ENCODE assay signal across 12 mouse cellular contexts in genomic region chr16:95455896-95456295, GRCm38 (mm10).
A peak's percentile ranks its signal among the peaks of the same experiment; 100 is the strongest.
DNase-seq lines count a peak whose midpoint lies in the region; TF ChIP-seq lines count a peak whose summit lies in the region.
"Had no signal": no experiment of that assay in that cellular context is flagged by ENCODE, and none has a peak within 500 bp of the region (broad histone marks: within the 10 kb centered on the region; RNA-seq: fewer than 3 reads in every experiment).

No protein-coding gene starts in this region.

- peak overlapping the region; percentile 70 for H3K4me3 ChIP-seq in gastrocnemius, adult 2 months
- H3K4me3 ChIP-seq in left cerebral cortex, adult 2 months, result peak overlapping the region; percentile 7; the same call in 1 of the 2 replicates

- TF ChIP-seq CTCF in gastrocnemius, adult 2 months (IDR thresholded peaks at IDR 0.05), result no peak
- no peak for TF ChIP-seq CTCF in left cerebral cortex, adult 2 months (IDR thresholded peaks at IDR 0.05)

- H3K27ac ChIP-seq in gastrocnemius, adult 2 months, result peak overlapping the region; percentile 90
- H3K27ac ChIP-seq in left cerebral cortex, adult 2 months, result no peak overlapping the region

- DNase-seq in gastrocnemius, adult 2 months, result no peak
- DNase-seq in gastrocnemius, postnatal 25 days, result no peak
- DNase-seq in left cerebral cortex, adult 2 months (ENCODE audit: extremely low spot score in 1 of 2, low spot score in 2 of 2), result no peak
- no peak for DNase-seq in left cerebral cortex, postnatal 4 days
- DNase-seq in thymus, postnatal 14 days, result peak; percentile 31
- no peak for DNase-seq in thymus, adult 18-20 months
- peak; percentile 41 for DNase-seq in thymus, postnatal 4 days
- no peak for DNase-seq in cerebellum, adult 8-10 months
- DNase-seq: adrenal gland, postnatal 25 days; cerebellum, postnatal 36 days; gastrocnemius, postnatal 10 days; kidney, postnatal 14 days had no signal

- intact Hi-C loops in gastrocnemius, adult 2 months (cut with DNase I), result no loop called here
- intact Hi-C loops in left cerebral cortex, adult 2 months (cut with DNase I), result no loop called here
- intact Hi-C loops in left cerebral cortex, postnatal 4 days (cut with DNase I), result no loop called here

Comparison
In these comparisons a context has a peak if more than half of its experiments do, and no peak if none do; other contexts are left out.
1. DNase-seq: peak in thymus, postnatal 14 days (single experiment) and thymus, postnatal 4 days (single experiment); none in gastrocnemius, adult 2 months (single experiment), gastrocnemius, postnatal 25 days (single experiment), left cerebral cortex, adult 2 months (0 of 2), left cerebral cortex, postnatal 4 days (single experiment), thymus, adult 18-20 months (0 of 2) and cerebellum, adult 8-10 months (single experiment).